Mouse (Mus musculus) limb, embryonic 12.5 days (tissue): ENCODE measurements at regions not wholly inside any gene's neighbourhood (a gene's known extent, or its start where the extent isn't known, plus 50 kb on each side); places are given as distances from the start of the nearest gene placed in this dataset.
A peak's percentile ranks its signal among the peaks of the same experiment; 100 is the strongest.
"Not testable (repeated sequence)": the region's sequence is repeated elsewhere in the genome, so short reads cannot be mapped to it uniquely, and the experiment has no call there.

Experiments
- ATAC-seq: fragments of 200-750 bp; cut with Nextera tagmentation; 2 replicates; pipeline ENCODE4 v1.8.0; 2017; ENCODE audit warnings: low read depth, moderate TSS enrichment; ENCODE audit not compliant: insufficient number of reproducible peaks, insufficient read depth, low FRiP score, low TSS enrichment
- H3K27ac ChIP-seq: fragments of 300-500 bp; sonication (generic); 2 replicates; pipeline ENCODE4 v1.5.1; 2016; ENCODE audit warnings: mild to moderate bottlenecking, moderate library complexity
- H3K27me3 ChIP-seq: fragments of 300-500 bp; sonication (generic); 2 replicates; pipeline ENCODE4 v1.6.1; 2016; ENCODE audit warnings: mild to moderate bottlenecking, moderate library complexity
- H3K36me3 ChIP-seq: fragments of 300-500 bp; sonication (generic); 2 replicates; pipeline ENCODE4 v1.6.1; 2016; ENCODE audit warnings: mild to moderate bottlenecking, moderate library complexity
- H3K4me1 ChIP-seq: fragments of 300-500 bp; sonication (generic); replicated peaks from 2 replicates; pipeline ENCODE4 v1.6.1; 2016
- H3K4me2 ChIP-seq: fragments of 300-500 bp; sonication (generic); 2 replicates; pipeline ENCODE4 v1.6.1; 2016; ENCODE audit warnings: mild to moderate bottlenecking, moderate library complexity
- H3K4me3 ChIP-seq: fragments of 300-500 bp; sonication (generic); replicated peaks from 2 replicates; pipeline ENCODE4 v1.5.1; 2016; ENCODE audit warnings: mild to moderate bottlenecking
- H3K9ac ChIP-seq: fragments of 300-500 bp; sonication (generic); replicated peaks from 2 replicates; pipeline ENCODE4 v1.6.1; 2016; ENCODE audit warnings: mild to moderate bottlenecking, moderate library complexity
- H3K9me3 ChIP-seq: fragments of 300-500 bp; sonication (generic); 2 replicates; pipeline ENCODE4 v1.6.1; 2016; ENCODE audit warnings: mild to moderate bottlenecking, moderate library complexity
- WGBS: fragments of 180-500 bp; shearing (Covaris S2); methylation state at CpG from one replicate; pipeline ENCODE4 v1.1.7; 2016; 5-methylcytosine and 5-hydroxymethylcytosine counted together

- Histone ChIP-seq H3K9ac (no peak overlapping the region), H3K4me2 (no peak overlapping the region), H3K27me3 (no peaks in the 10 kb centered on the region), H3K36me3 (no peaks in the 10 kb centered on the region), H3K4me1 (peaks cover 23% of the 10 kb centered on the region; the same call in 1 of the 2 replicates), H3K9me3 (no peaks in the 10 kb centered on the region), H3K27ac (no peak overlapping the region), H3K4me3 (no peak overlapping the region)
- no peak for ATAC-seq
- 25% methylated on average over 15 of the region's 15 CpGs for WGBS
Observed at GRCm38 (mm10) chr12:28997474-28998192, 246.0 kb downstream of the Eipr1 start.

- Histone ChIP-seq H3K4me1 (peaks cover 23% of the 10 kb centered on the region; the same call in 1 of the 2 replicates), H3K27me3 (no peaks in the 10 kb centered on the region), H3K36me3 (no peaks in the 10 kb centered on the region), H3K4me3 (no peak overlapping the region), H3K4me2 (no peak overlapping the region), H3K9me3 (no peaks in the 10 kb centered on the region), H3K9ac (no peak overlapping the region), H3K27ac (no peak overlapping the region)
- 35% methylated on average over 6 of the region's 6 CpGs for WGBS
- no peak for ATAC-seq
Observed at GRCm38 (mm10) chr12:28999963-29000451, 248.4 kb downstream of the Eipr1 start.

GRCm38 (mm10) chr12:29004504-29004903, 252.9 kb downstream of the Eipr1 start:
- H3K27ac ChIP-seq: no peak overlapping the region
- H3K4me1 ChIP-seq: 0 out of 2 replicates have a peak, but pooled peaks cover 7% of the 10 kb centered on the region
- no peak for ATAC-seq
- H3K9me3 ChIP-seq: no peaks in the 10 kb centered on the region
- 91% methylated on average over 13 of the region's 13 CpGs for WGBS
- H3K9ac ChIP-seq: no peak overlapping the region
- no peaks in the 10 kb centered on the region for H3K27me3 ChIP-seq
- no peaks in the 10 kb centered on the region for H3K36me3 ChIP-seq
- no peak overlapping the region for H3K4me3 ChIP-seq
- no peak overlapping the region for H3K4me2 ChIP-seq

- Histone ChIP-seq H3K27ac (no peak overlapping the region), H3K27me3 (no peaks in the 10 kb centered on the region), H3K4me3 (no peak overlapping the region), H3K4me2 (no peak overlapping the region), H3K36me3 (no peaks in the 10 kb centered on the region), H3K9ac (no peak overlapping the region), H3K4me1 (peaks cover 5% of the 10 kb centered on the region; the same call in 1 of the 2 replicates), H3K9me3 (no peaks in the 10 kb centered on the region)
- ATAC-seq: no peak
- WGBS: 89% methylated on average over 9 of the region's 9 CpGs
Observed at GRCm38 (mm10) chr12:29014601-29015000, 263.0 kb downstream of the Eipr1 start.

- no peaks in the 10 kb centered on the region for H3K27me3 ChIP-seq
- H3K9me3 ChIP-seq: no peaks in the 10 kb centered on the region
- H3K27ac ChIP-seq: no peak overlapping the region
- H3K36me3 ChIP-seq: no peaks in the 10 kb centered on the region
- H3K4me3 ChIP-seq: no peak overlapping the region
- no peak overlapping the region for H3K4me2 ChIP-seq
- no peak for ATAC-seq
- H3K9ac ChIP-seq: no peak overlapping the region
- H3K4me1 ChIP-seq: peaks cover 5% of the 10 kb centered on the region; the same call in 1 of the 2 replicates
- WGBS: 23% methylated on average over 10 of the region's 10 CpGs
Observed at GRCm38 (mm10) chr12:29015200-29015862, 263.7 kb downstream of the Eipr1 start.

- 69% methylated on average over 5 of the region's 5 CpGs for WGBS
- Histone ChIP-seq H3K9ac (no peak overlapping the region), H3K4me1 (no peaks in the 10 kb centered on the region), H3K4me3 (no peak overlapping the region), H3K27me3 (no peaks in the 10 kb centered on the region), H3K27ac (no peak overlapping the region), H3K4me2 (no peak overlapping the region), H3K9me3 (no peaks in the 10 kb centered on the region), H3K36me3 (no peaks in the 10 kb centered on the region)
- ATAC-seq: no peak
Observed at GRCm38 (mm10) chr12:29021152-29021551, 269.5 kb downstream of the Eipr1 start.

GRCm38 (mm10) chr12:29028171-29028570, 276.6 kb downstream of the Eipr1 start:
- no peaks in the 10 kb centered on the region for H3K4me1 ChIP-seq
- no peaks in the 10 kb centered on the region for H3K36me3 ChIP-seq
- H3K27me3 ChIP-seq: no peaks in the 10 kb centered on the region
- H3K27ac ChIP-seq: no peak overlapping the region
- H3K9ac ChIP-seq: no peak overlapping the region
- ATAC-seq: no peak
- H3K9me3 ChIP-seq: no peaks in the 10 kb centered on the region
- WGBS: 82% methylated on average over 3 of the region's 3 CpGs
- no peak overlapping the region for H3K4me2 ChIP-seq
- no peak overlapping the region for H3K4me3 ChIP-seq

- no peak overlapping the region for H3K27ac ChIP-seq
- H3K4me1 ChIP-seq: no peaks in the 10 kb centered on the region
- no peaks in the 10 kb centered on the region for H3K9me3 ChIP-seq
- WGBS: 63% methylated on average over 7 of the region's 7 CpGs
- H3K9ac ChIP-seq: no peak overlapping the region
- no peak overlapping the region for H3K4me2 ChIP-seq
- no peaks in the 10 kb centered on the region for H3K27me3 ChIP-seq
- H3K4me3 ChIP-seq: no peak overlapping the region
- H3K36me3 ChIP-seq: no peaks in the 10 kb centered on the region
- no peak for ATAC-seq
Observed at GRCm38 (mm10) chr12:29029461-29029860, 277.9 kb downstream of the Eipr1 start.

- Histone ChIP-seq H3K9me3 (no peaks in the 10 kb centered on the region), H3K36me3 (no peaks in the 10 kb centered on the region), H3K27me3 (no peaks in the 10 kb centered on the region), H3K4me1 (peaks cover 23% of the 10 kb centered on the region), H3K4me2 (no peak overlapping the region), H3K27ac (no peak overlapping the region), H3K4me3 (no peak overlapping the region), H3K9ac (no peak overlapping the region)
- no peak for ATAC-seq
- WGBS: 90% methylated on average over 8 of the region's 8 CpGs
Observed at GRCm38 (mm10) chr12:29046009-29046408, 294.4 kb downstream of the Eipr1 start.

GRCm38 (mm10) chr12:29048596-29048995, 297.0 kb downstream of the Eipr1 start:
- Histone ChIP-seq H3K27ac (peak overlapping the region; percentile 63), H3K4me1 (peaks cover 25% of the 10 kb centered on the region)
- not testable (repeated sequence) for H3K36me3 ChIP-seq, H3K4me2 ChIP-seq, H3K9ac ChIP-seq, H3K27me3 ChIP-seq, ATAC-seq, H3K4me3 ChIP-seq, H3K9me3 ChIP-seq
- WGBS: 29% methylated on average over 4 of the region's 4 CpGs

GRCm38 (mm10) chr12:29049105-29049511, 297.5 kb downstream of the Eipr1 start:
- Histone ChIP-seq H3K4me2 (0 out of 2 replicates have a peak overlapping the region, but pooled peaks have one; percentile 18), H3K9ac (0 out of 2 replicates have a peak overlapping the region, but pooled peaks have one; percentile 38)
- WGBS: 2% methylated on average over 8 of the region's 8 CpGs

More at GRCm38 (mm10) chr12:29049105-29049511, 297.5 kb downstream of the Eipr1 start:
- Histone ChIP-seq H3K36me3 (no peaks in the 10 kb centered on the region), H3K9me3 (no peaks in the 10 kb centered on the region), H3K27ac (peak overlapping the region; percentile 63), H3K4me3 (no peak overlapping the region), H3K4me1 (peaks cover 25% of the 10 kb centered on the region), H3K27me3 (no peaks in the 10 kb centered on the region)
- ATAC-seq: peak; percentile 63; the same call in 1 of the 2 replicates
